Mouse (Mus musculus) R1 (cell line): ENCODE measurements around the gene Tubgcp4.
A peak's percentile ranks its signal among the peaks of the same experiment; 100 is the strongest.

Source experiments
- DNase-seq: peaks from one replicate; pipeline ENCODE4 v3.0.0-alpha.2; 2018; ENCODE audit warnings: low read depth, low spot score

Gene Tubgcp4

DNA sequence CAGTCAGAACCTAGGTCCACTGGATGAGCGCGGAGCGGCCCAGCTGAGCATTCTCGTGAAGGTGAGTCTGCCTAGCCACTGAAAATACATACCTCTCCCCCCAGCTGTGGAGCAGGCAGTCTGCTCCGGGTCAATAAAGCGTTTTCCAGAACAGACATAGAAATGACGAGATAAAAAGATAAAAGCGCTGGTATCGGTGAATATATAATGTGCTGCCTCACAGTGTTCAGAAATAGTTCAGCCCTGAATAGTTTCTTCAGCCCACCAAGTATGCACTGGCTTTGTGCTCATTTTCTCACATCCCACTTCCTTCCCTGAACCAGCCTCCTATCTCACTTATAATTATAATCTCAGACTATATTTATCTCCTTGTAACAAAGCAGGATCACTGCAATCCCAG is 25.0 kb downstream of the Tubgcp4 start:
- DNase-seq = no peak

DNA sequence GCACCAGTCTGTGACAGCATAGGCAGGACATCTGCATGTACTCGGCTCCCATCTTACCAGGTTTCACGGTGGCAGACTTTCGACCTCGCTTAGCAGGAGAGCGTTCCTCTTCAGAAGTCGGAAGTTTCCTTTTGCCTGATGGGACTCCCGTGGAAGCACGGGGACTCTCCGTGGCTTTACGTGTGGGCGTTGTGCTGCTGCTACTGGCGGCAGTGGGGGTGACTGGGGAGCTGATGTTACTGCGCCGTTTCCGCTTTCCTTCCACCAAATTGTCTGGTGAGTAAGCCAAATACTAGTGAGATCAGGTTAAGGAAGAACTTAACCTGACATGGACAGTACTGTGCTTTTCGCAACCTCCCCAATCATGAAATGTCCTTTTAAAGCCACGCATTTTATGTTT is 33.8 kb downstream of the Tubgcp4 start:
- DNase-seq = no peak

DNA sequence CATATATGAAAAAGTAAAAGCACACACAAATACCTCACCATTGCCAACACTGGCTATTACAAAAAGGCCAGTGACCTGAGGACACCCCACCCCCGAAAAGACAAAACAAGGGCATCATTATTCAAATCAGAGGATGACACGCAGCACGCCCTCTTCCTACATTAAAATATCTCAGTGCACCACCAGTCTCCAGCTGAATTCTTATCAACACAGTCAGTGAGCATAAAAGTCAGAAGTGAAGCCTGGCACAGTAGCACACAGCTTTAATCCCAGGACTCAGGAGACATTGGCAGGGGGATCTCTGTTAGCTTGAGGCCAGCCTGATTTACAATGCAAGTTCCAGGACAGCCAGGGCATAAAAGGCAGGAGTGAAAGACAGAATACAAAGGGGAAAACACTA is 36.1 kb downstream of the Tubgcp4 start:
- no peak for DNase-seq

DNA sequence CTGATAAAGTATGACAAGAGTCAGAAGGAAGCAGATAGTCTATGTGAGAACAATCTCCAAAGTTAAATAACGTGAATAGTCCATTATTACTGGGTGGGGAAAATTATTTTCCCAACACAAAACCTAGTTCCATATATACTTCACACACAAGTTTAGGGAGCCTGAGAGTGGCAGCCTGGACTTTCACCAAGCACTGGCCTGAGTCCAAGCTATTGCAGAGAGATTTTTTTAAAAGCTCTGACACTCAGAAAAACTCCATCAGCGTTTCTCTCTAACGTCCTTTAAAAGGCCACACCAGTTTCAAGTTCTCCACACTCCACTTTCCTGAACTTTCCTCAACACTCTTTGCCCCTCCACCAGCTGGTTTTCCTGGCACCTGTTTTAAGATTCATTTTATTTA is 44.0 kb downstream of the Tubgcp4 start:
- DNase-seq = no peak

DNA sequence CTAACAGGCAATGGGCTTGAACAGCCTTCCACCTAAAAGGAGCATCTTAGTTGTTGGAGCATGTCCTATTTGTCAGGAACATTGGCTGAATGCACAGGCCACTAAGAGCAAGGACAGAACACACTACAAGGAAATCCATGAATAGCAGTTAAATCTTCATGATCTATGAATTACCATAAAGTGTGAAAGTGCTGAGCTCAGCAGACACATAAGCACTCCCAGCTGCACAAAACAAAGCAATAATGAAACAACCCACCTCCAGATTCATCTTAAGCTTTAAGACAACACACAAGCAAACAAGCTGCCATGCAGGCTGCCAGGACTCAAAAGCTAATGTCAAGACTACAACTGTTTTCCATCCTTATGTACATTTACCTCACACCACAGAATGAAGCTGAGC is 48.7 kb downstream of the Tubgcp4 start:
- no peak for DNase-seq

DNA sequence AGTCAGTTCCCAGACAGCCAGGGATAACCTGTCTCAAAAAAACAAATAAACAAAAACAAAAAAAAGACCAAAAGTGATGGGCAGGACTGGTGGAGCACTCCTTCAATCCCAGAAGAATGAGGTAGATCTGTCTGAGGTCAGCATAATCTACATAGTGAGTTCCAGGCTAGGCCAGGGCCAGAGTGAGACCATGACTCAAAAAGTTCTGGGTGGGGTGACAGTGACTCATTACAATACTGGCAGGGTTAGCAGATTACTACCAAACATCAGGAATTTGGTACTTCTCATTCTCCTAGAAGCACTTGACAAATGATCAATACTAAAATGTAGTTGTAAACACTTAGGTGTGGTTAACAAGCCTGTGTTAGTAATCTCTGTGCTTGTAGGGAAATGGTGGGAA is 49.5 kb downstream of the Tubgcp4 start:
- peak; percentile 13 for DNase-seq

DNA sequence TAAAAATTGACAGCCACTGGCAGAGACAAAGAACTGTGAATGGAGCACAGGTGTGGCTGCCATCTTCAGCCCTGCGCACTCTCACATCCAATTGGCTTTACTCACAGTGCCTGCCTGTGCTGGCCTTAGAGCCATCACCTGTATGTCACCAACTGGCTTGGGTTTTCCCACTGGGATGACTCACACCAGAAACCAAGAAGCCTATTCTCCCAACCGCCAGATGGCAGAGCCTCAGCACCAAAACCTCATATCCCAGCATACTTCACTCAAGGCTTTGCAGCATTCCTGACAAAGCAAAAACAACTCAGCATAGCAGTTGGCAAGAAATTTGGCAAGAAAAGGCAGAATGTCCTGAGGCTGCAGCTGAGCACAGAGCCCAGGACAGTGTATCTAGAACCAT is 52.6 kb downstream of the Tubgcp4 start:
- peak; percentile 37 for DNase-seq

DNA sequence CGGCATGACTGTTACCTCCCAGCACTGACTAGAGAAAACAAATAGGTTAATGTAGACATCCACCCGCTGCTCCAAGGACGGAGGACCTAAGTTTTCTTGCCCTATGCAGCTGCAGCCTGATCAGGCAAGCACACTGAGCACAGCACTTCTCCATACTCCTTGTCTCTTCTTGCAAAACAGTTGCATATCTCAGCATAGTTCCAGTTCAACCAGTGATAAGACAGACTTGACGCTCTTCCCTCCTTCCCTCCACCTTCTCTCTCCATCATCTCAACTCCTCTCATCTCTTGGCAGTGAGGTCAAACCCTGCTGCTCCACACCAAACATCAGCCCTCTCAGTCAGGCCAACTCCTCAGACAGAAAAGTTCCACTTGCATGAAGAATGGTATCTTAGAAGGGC is 57.7 kb downstream of the Tubgcp4 start:
- no peak for DNase-seq

DNA sequence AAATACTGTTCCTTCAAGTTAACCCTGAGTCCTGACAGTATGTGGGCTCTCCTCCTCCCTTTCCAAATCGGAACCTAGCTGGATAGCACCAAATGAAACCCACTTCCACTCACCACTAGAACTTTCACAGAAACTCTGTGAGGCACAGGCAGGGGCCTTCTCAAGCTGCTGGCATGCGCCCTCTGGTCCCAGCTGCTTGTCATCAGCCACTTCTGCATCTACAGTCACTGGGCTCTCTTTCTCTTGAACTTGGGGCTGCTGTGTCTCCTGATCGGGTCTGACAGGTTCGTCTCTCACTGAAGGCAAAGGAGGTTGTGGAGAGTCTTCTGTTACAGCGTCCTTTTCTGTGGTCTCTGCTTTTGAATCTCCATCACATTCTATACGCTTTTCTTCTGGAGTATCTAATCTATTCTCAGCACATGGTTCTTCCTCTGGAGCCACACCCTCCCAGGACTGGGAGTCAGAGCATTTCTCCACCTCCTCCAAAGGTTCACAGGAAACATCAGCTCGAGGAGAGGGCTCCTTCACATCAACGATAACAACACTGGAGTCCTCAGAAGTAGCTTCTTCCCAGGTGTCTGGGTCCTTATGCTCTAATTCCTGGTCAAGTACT is 65.1 kb downstream of the Tubgcp4 start:
- DNase-seq = no peak

DNA sequence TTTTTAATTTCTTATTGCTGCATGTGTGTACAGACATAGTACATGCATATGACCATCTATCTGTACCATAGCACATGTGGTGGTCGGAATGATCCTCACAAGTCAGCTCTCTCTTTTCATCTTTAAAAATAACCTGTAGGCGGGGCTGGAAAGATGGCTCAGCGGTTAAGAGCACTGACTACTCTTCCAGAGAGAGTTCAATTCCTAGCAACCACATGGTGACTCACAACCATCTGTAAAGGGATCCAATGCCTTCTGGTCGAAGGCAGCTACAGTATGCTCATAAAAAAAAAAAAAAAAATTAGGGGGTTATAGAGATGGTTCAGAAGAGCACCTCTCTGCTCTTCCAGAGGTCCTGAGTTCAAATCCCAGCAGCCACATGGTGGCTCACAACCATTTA is 69.0 kb downstream of the Tubgcp4 start:
- no peak for DNase-seq

DNA sequence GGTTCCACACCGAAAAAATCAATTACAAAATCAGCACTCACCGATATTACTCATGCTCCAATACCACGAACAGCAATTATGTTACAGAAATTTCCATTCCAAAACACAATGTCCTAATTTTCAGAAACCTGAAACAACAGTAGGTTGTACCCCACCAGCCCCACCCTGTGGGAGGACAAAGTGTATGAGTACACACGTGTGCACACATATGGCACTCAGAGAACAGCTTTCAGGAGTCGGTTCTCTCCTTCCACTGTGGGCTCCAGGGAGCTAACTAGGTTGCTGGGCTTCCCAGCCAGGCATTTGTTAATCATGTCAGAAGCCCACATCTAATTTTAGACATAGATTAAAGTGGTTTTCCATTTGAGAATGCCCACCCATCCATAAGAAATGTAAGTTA is 73.6 kb downstream of the Tubgcp4 start:
- DNase-seq = no peak
